Mouse (Mus musculus): ENCODE measurements around the gene Kcnn3. TPM values are rescaled to one million over a fixed set of nuclear protein-coding genes. Genes with fewer than 3 reads are reported as not detected.

The Kcnn3 gene
- total RNA-seq, 2 experiments from 2014 or later, result 4.2 to 4.4 TPM

- no peak for DNase-seq (ENCODE audit: low spot score)
These were observed 144.8 kb downstream of the Kcnn3 start for GRCm38 (mm10) chr3:89664808-89665207.

- no peak for DNase-seq (ENCODE audit: low spot score)
These were observed 147.2 kb downstream of the Kcnn3 start for GRCm38 (mm10) chr3:89667131-89667530.

GRCm38 (mm10) chr3:89671334-89671733, 151.4 kb downstream of the Kcnn3 start:
- no peak for DNase-seq (ENCODE audit: low spot score)

DNA sequence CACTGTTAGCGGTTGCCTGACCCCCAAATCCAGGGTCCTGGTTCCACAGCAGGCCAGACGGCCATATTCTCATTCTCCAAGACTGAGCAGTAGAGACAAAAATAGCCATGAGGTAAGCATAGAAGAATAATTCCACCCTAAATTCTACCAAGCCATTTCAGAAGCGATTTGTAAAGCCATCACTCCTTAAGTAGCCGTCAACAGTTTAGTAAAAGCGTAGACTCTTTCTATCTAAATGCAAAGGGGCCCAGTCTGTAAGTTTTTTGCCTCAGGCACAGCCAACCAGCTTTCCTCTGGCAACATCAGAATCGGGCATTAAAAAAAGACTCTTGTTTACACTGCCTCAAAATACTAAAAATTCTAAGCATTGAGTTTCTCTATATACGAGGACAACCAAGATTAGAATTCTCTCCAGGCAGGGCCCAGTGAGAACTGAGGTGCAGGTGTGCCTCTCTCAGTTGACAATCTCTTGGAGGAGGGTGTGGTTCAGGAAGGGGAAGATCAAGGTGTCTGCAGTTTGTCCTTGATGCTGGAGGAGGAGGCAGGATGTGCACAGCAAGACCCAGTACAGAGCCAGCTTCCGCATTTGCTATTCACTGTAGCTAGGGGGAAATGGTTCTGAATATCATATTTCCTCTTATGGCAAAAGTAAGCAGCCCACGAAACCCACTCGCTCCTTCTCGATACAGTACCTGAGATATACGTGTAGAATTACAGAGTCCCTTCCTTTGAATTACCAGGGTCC, 152.8 kb downstream of the Kcnn3 start:
- no peak for DNase-seq (ENCODE audit: low spot score)

DNA sequence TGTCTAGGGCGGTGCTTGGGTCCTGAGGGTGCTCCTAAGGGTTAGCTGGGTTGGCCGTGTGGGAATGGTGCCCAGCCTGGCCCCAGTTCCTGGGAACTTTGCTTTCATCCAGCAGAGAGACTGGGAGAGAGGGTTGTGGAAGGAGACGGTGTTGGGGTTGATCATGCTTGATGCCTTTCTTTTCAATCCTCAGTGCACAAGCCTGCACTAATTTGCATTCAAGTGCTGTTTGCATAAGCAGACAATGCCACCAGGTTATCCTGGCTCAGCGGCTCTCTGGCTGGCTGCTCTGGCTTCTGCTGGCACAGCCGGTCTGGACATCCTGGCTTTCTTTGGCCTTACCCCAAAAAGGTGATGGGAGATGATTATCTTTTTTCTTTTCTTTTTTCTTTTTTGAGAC, 157.7 kb downstream of the Kcnn3 start:
- no peak for DNase-seq (ENCODE audit: low spot score)

- no peak for DNase-seq (ENCODE audit: low spot score)
These were observed 166.1 kb downstream of the Kcnn3 start for GRCm38 (mm10) chr3:89686031-89686430.

GRCm38 (mm10) chr3:89688694-89689581, 169.0 kb downstream of the Kcnn3 start:
- DNase-seq (ENCODE audit: low spot score), result peak; percentile 72

DNA sequence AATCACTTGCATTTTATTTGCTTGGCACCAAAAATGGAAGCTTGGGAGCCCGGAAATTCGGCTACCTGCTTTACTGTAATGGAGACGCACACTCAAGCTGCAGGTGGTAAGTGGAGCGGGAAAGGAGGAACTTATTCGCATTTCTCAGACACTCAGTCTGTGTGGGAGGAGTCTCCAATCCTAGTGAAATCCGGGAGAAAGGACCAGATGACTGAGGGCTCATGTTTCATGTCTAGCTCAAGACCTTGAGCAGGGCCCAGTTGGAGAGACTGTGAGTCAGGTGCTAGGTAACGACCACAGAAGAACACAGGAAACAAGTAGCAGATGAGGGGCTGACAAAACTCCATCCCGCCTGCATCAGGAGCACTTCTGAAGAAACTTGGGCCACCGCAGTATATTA, 171.8 kb downstream of the Kcnn3 start:
- DNase-seq (ENCODE audit: low spot score), result no peak

- no peak for DNase-seq (ENCODE audit: low spot score)
These were observed 176.3 kb downstream of the Kcnn3 start for GRCm38 (mm10) chr3:89696152-89696821.

DNA sequence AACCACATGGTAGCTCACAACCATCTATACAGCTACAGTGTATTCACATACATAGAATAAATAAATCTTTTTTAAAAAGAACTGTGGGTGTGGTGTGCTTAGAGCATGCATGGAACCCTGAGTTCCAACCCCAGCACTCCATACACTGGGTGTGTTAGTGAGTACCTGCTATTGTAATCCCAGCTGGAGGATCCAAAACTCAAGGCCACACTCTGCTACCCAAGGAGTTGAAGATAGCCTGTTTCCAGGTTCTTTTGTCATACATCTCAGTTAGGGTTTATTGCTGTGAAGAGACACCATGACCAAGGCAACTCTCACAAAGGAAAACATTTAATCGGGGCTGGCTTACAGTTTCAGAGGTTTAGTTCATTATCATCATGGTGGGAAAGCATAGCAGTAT, 179.0 kb downstream of the Kcnn3 start:
- DNase-seq (ENCODE audit: low spot score), result no peak

- DNase-seq (ENCODE audit: low spot score), result no peak
These were observed 180.5 kb downstream of the Kcnn3 start for GRCm38 (mm10) chr3:89700461-89700860.

DNA sequence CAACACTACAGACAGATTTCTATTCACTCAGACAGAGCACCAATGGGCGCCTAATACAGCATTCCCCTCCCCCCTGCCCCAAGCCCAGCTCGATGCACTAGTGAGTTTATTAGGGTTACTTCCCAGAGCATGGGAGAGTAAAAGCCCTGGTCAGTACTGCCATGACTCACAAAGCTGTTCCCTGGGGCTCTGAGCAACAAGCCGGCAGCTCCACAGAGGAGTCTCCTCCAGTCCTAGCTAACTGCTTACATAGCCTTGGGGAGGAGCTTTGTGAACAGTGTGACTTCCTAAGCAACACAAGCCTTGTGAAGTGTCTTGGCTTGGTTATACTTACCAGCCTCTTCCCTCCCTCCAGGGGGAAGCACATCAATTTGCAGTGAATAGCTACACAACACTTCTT, 183.6 kb downstream of the Kcnn3 start:
- no peak for DNase-seq (ENCODE audit: low spot score)

GRCm38 (mm10) chr3:89704064-89704463, 184.1 kb downstream of the Kcnn3 start:
- no peak for DNase-seq (ENCODE audit: low spot score)

DNA sequence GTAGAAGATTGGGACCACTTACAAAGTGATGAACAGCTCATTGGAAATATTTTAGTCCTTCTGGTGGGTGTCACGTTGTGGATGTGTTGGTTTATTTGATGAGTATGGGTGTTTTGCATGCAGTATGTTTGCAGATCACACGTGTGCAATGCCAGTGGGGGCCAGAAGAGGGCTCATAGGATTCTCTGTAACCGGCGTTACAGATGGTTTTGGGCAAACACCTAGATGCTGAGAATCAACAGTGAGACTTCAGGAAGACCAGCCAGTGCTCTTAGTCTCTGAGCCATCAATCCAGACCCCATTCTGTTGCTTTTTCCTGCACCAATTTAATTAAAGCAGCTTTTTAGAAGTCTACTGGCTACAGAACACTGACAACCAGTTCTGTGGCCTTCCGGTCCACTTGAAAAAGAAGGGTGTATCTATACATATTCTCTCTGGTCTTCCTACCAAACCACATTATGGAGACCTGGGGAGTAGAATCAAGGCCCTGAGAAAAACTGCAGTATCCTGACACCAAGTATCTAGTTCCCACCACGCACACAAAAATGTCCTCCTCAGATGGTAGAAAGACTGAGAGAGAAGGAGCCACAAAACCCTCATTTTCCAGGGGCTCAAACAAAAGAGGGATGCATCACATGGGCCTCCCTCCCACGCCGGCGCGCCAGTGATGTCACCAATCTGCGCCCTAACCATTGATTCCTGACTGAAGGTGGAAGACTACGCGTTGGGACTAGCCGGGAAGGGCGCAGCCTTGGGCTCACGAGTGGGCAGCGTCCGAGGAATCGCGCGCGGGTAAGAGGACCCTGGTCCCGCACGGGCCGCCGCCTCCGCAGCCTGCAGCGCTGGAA, 194.6 kb downstream of the Kcnn3 start, which contains the start of gene Adar:
Gene Adar (plus strand): TSS at position 664 of the 848 bp plus-strand sequence.
- peak; percentile 50 for DNase-seq (ENCODE audit: low spot score)

DNA sequence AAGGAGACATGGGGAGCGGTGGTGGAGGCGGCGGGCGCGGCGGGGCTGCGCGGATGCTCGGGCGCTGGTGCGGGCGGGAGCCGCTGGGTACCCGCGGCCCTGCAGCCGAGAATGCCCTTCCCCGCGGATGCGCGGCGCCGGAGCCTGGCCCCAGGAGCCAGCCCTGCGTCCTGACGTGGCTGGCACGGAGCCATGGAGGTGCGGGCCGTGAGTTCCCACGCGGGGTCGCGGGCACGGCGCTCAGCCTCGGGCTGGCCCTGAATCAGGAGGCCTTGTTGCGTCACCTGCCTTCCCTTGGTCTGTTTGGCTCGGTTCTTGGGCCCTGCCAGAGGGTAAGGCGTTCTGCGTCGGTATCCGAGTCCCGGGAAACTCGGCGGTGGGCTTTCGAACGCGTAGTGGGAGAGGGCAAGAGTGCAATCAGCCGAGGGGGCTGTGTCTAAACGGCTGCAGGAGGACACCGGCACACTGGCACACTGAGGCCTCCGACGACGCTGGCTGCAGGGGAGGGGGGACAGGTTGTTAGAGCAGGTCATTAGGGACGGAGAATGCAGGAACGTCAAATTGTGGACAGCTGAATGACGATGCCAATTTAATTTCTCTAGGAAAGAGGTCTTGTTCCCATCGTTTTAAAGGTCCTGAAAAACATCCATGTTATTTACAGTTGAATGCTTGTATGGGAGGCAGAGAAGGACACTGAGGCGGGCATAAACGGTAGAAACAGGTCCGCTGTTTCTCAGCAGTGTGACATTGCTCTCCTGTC, 195.4 kb downstream of the Kcnn3 start:
- peak; percentile 15 for DNase-seq (ENCODE audit: low spot score)

GRCm38 (mm10) chr3:89715967-89716256, 195.9 kb downstream of the Kcnn3 start:
- DNase-seq (ENCODE audit: low spot score), result no peak

DNA sequence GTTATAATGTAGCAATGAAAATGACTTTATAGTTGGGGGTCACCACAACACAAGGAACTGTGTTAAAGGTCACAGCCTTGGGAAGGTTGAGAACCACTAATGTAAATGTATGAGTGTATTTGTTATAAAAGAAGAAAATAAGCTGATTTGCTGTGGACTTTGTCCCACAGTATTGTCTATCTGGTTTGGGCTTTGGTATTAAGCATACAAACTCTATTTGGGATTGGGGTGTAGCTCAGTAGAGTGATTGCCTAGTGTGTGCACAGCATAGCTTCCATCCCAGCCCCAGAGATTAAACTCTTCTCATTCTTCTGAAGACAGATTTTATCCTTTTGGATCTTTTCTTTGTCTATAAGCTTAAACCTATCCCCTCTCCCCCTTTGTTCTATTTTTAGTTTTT, 202.1 kb downstream of the Kcnn3 start:
- no peak for DNase-seq (ENCODE audit: low spot score)

- no peak for DNase-seq (ENCODE audit: low spot score)
These were observed 203.6 kb downstream of the Kcnn3 start for GRCm38 (mm10) chr3:89723400-89724084.

Data from gastrocnemius, adult 18-20 months (tissue).